Mouse (Mus musculus): Measurements from ENCODE around the gene Dedd.

DNA sequence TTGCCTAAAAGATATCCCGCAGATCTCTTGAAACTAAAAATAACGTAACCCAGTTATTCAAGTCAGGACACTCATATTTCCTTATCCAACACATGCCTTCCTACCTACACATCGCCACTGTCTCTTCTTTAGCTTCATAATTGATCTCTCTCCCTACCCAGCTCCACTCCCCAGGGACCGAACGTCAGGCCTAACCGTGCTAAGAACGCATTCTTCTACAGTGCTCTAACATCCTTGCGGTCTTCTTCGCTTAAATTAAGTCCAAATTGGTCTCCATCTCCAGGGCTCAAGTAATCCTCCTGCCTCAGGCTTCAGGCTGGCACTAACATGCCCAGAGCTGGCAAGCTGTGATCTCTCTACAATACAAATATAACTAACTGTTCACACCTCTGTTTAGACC, 701 bp upstream of the Dedd start:
- no peak for TF ChIP-seq CTCF (IDR thresholded peaks at IDR 0.05; ENCODE audit: low read depth)
- no peak for TF ChIP-seq EP300 (optimal IDR thresholded peaks at IDR 0.05)
